In genomic region chr9:96660510-96661244, GRCm38 (mm10) we compare ENCODE assay signal across 10 mouse cellular contexts. TPM values are rescaled to one million over a fixed set of nuclear protein-coding genes. Genes with fewer than 3 reads are reported as not detected.
DNase-seq lines count a peak whose midpoint lies in the region; ATAC-seq and TF ChIP-seq lines count a peak whose summit lies in the region.
"Had no signal": no experiment of that assay in that cellular context is flagged by ENCODE, and none has a peak within 500 bp of the region (broad histone marks: within the 10 kb centered on the region; RNA-seq: fewer than 3 reads in every experiment).

No protein-coding gene starts in this region.

- no peak for TF ChIP-seq CTCF in kidney, adult 2 months (conservative IDR thresholded peaks at IDR 0.05; ENCODE audit: insufficient read depth, insufficient read length, low read depth, low read length)

- WGBS in kidney, adult 2 months = 58% methylated on average over 10 of the region's 10 CpGs

- DNase-seq in kidney, adult 2 months = peak; percentile 57
- no peak for DNase-seq in kidney, adult 11 months
- peak; percentile 80 for DNase-seq in Muller cell, postnatal 12 days (ENCODE audit: inconsistent ontology term)
- DNase-seq in brain, embryonic 18.5 days (ENCODE audit: low read depth, low spot score) = peak; percentile 45
- DNase-seq in layer of hippocampus, adult 9-11 months = peak; percentile 38
- no peak for DNase-seq in gastrocnemius, postnatal 36 days
- no peak for DNase-seq in cerebellum, adult 8-10 months
- DNase-seq: lung, adult 18-20 months; thymus, adult 18-20 months had no signal

- no peaks in the 10 kb centered on the region for H3K27me3 ChIP-seq in kidney, adult 2 months (replicated peaks; ENCODE audit: control insufficient read depth, insufficient read depth, low read length)

- H3K4me3 ChIP-seq in kidney, adult 2 months (ENCODE audit: insufficient read depth, low read depth, low read length) = no peak overlapping the region

- intact Hi-C loops in gastrocnemius, postnatal 36 days (cut with DNase I) = no loop called here

- H3K27ac ChIP-seq in kidney, adult 2 months (ENCODE audit: insufficient read depth, low read depth, low read length) = peak overlapping the region; percentile 95

- TF ChIP-seq POLR2A in kidney, adult 2 months (IDR thresholded peaks at IDR 0.05; ENCODE audit: low read depth, low read length) = no peak

- H3K4me1 ChIP-seq in kidney, adult 2 months (ENCODE audit: control insufficient read depth, insufficient read depth, low read length) = peaks cover 6% of the 10 kb centered on the region; the same call in 1 of the 2 replicates

- no peaks in the 10 kb centered on the region for H3K36me3 ChIP-seq in kidney, adult 2 months (ENCODE audit: control insufficient read depth, insufficient read depth, low read length)

- ATAC-seq in megakaryocyte progenitor cell, adult 5-6 weeks (replicated peaks; ENCODE audit: poor library complexity) = no peak

RNA-seq across cellular contexts. Expression of gene Rasa2, which starts 29.3 kb away (rescaled TPM):
- polyA plus RNA-seq in kidney, adult 2 months (2012; rRNA removed) = 2.5 and 3.5 TPM in 2 replicates
- 1 to 10 TPM; 2.5 to 3.0 TPM for total RNA-seq in gastrocnemius, postnatal 36 days (2021)
- 27.4 and 31.1 TPM in 2 replicates for total RNA-seq in megakaryocyte progenitor cell, adult 5-6 weeks (2015)
- total RNA-seq in megakaryocyte progenitor cell, adult 5-6 weeks (2017) = 20.8 and 23.5 TPM in 2 replicates

Comparison
In these comparisons a context has a peak if more than half of its experiments do, and no peak if none do; other contexts are left out.
1. DNase-seq: peak in kidney, adult 2 months (single experiment), Muller cell, postnatal 12 days (single experiment), brain, embryonic 18.5 days (single experiment) and layer of hippocampus, adult 9-11 months (single experiment); none in kidney, adult 11 months (single experiment), gastrocnemius, postnatal 36 days (0 of 2) and cerebellum, adult 8-10 months (single experiment).
2. RNA of gene Rasa2, which starts 29.3 kb away (total RNA-seq): 20.8 to 31.1 TPM in megakaryocyte progenitor cell, adult 5-6 weeks; 2.5 to 3.0 TPM in gastrocnemius, postnatal 36 days; every median in the first group is over 4 times any median in the second.